Mouse (Mus musculus): ENCODE measurements around the gene Arpp19. TPM values are rescaled to one million over a fixed set of nuclear protein-coding genes. Genes with fewer than 3 reads are reported as not detected.

The Arpp19 gene
- polyA plus RNA-seq, 2 experiments from 2014 or later: 284 to 368 TPM

Other genes starting within 250 kb of the Arpp19 start
- not detected for gene Onecut1, start 175.7 kb upstream of the Arpp19 start, polyA plus RNA-seq (2017; shearing (Covaris generic))
- gene Fam214a, start 84.7 kb upstream of the Arpp19 start, polyA plus RNA-seq (2017; shearing (Covaris generic)): 10 to 100 TPM; 24.3 to 28.4 TPM
- 1 to 10 TPM; 6.0 to 8.2 TPM for gene Myo5a, start 33.4 kb downstream of the Arpp19 start, polyA plus RNA-seq (2017; shearing (Covaris generic))
- gene Myo5c, start 194.4 kb downstream of the Arpp19 start, polyA plus RNA-seq (2017; shearing (Covaris generic)): 1 to 10 TPM in 1 of 2 experiments, not detected in 1; 1.1 TPM